Mouse (Mus musculus): ENCODE measurements around the gene Macrod2. TPM values are rescaled to one million over a fixed set of nuclear protein-coding genes. Genes with fewer than 3 reads are reported as not detected.

Macrod2 gene
- total RNA-seq, 2 experiments from 2014 or later, result 10.3 to 11.3 TPM

DNA sequence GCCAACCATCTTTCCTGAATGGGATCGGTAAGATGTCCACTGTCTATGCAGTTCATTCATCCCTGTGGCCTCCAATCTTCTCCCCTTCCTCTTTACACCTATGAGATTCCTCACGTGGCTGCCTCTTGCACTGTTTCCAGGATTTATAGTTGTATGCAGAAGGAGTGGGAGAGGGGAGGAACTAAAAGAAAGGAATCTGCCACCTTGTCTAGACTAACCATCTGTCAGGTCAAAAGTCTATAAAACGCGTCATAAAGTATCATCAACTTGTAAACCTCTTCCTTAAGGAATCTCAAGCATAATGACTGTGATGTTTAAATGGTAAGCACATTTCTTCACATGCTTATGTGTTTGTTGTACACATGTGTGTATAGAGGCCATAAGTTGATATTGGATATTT is 416.6 kb downstream of the Macrod2 start:
- no peak for DNase-seq

DNA sequence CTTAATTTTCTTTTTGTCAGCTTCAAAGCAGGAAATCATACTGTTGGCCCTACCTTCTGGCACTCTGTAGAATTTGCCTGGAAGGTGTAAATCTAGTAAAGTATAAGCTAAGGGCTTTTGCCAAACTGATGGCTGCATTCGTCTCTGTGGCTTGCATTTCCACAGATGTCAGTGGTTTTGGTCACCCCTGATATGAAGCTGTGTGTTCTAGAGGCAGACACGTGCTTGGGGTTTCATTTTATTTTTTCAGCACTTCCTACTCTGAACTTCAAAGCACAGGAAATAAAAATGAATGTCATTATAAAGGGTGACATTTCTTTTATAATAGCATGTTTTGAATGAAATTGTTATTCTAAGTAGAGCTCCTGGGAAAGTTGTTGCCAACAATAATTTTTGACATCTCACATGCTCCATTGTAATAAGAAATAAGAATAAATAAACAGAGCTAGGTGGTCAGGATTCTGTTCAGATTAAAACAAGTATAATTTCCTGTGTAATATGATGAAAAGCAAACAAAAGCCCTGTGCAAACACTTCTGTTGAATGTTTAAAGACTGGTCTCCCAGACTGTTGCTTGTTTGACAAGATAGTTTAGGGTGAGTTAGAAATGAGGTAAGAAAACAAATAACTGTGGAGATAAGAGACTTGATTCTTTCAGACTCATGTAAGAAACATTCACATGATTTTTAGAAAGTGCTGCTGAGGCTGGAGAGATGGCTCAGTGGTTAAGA is 424.4 kb downstream of the Macrod2 start:
- DNase-seq, result no peak

DNA sequence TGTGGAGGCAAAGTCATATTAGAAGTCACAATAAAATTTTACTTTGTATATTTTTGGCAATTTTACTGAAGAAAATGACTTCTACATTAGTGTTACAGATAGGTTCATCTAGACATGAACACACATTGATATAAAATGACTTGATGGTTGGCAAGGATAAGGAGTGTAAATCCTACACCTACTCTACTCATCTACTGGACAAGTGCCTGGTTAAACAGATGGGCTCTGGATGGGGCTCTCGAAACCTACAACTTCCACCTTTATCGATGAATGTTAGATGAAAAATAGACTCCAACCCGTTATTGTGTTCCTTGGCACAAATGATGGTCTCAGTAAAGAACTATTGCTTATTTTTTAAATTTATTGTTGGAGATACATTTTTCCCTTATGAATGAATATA is 427.3 kb downstream of the Macrod2 start:
- no peak for DNase-seq

DNA sequence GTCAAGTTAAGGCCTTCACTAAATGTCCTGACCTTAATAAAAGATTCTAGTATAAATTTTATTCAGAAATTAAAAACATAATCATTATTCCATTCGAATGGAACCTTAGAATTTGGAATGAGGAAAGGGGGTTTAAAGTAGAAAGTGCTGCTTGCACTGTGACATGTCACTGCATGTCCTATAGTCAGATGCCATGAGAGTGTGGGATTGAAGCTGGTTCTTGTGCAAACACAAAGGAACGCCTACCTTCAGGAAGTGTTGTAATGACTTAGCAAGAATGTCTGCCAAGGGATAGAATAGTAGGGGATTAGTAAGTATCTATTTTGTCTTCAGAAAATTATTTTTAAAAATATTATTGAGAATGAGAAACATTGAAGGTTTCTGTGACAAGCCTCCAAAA is 431.1 kb downstream of the Macrod2 start:
- DNase-seq, result no peak

DNA sequence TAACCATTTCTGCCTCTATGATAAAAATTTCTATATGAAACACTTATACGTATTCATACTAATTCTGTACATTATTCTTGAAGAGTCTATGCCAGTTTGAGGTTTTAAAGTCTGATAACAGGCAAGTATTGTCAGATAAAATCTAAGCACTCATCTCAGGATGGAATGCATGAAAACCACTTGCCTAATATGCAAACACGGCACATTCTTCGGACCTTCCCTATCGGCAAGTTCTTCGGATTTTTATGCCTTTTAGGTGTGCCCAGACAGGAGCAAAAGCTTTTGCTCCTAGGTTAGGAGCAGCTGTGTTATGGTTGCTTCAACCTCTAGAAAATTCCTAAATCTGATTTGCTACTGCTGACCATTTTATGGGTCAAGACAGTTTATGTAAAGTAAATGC is 433.8 kb downstream of the Macrod2 start:
- DNase-seq, result no peak

DNA sequence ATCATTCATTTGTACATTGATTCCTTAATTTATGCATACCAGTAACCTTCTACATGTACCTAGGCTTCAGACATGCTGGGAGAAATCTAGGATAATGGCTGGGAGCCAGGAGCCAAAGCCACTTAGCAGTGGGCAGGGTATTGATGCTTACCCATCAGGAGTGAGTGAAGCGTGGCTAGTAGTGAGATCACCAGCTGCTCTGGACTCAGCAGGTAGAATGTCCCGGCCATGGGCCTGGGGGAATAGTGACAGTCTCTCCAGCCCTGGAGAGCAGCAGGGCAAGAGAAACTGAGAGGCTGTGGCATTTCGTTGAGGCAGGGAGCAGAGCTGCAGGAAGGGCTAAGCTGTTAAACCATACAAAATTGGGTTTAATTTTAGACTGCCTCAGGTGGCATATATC is 435.0 kb downstream of the Macrod2 start:
- no peak for DNase-seq

DNA sequence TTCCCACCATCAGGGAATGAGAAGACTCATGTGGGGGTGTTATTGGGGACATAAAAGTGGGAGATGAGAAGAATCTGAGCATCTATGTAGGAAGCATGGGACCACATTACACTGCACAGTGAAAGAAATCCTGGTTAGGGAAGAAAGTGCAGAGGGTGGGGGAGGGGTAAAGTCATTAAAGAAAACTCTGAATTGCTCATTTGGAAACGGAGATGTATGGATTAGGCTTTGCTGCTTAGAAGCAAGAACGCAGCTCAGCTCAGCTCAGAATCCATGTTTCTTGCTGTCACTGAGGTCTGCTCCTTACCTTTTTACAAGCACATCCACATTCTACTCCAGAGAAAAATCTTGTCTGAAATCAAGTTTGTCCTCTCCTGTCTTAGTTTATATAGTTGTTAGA is 444.3 kb downstream of the Macrod2 start:
- no peak for DNase-seq

DNA sequence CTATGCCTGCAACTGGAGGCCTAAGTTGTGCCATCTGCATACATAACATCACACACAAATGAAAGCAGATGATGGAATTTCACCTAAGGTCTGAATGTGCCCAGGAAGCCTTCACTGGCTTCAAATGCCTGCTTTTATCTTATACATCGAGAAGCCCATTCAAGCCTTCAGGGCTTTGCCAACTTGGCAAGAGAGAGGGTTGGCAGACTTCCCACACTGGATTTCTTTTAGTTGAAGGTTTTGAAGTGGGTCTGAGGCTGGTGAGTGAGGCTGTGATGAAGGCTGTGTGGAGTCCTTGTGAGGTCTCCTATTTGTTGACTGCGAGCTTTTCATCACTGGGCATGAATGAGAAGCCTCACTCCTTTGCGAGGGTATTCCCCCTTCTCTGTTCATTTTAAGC is 444.8 kb downstream of the Macrod2 start:
- peak; percentile 80 for DNase-seq

DNA sequence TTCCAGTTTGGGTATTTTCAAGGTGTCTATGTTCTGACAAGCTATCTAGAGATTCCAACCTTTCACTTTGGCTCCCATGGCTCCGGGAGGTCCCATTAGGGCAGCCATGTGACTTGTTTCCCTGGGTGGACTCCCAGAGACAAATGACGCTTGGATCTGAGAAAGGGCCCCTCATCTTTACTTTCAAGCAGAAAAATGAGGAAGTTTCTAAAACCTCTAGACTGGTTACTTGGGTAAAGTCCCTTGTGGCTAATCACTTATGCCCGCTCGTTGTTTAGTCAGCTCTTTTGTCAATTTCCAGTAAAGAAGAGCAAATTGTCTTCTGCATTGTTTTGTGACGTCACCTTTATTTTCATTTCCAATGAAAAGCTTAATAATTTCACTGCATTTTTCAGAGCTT is 448.9 kb downstream of the Macrod2 start:
- DNase-seq, result no peak

DNA sequence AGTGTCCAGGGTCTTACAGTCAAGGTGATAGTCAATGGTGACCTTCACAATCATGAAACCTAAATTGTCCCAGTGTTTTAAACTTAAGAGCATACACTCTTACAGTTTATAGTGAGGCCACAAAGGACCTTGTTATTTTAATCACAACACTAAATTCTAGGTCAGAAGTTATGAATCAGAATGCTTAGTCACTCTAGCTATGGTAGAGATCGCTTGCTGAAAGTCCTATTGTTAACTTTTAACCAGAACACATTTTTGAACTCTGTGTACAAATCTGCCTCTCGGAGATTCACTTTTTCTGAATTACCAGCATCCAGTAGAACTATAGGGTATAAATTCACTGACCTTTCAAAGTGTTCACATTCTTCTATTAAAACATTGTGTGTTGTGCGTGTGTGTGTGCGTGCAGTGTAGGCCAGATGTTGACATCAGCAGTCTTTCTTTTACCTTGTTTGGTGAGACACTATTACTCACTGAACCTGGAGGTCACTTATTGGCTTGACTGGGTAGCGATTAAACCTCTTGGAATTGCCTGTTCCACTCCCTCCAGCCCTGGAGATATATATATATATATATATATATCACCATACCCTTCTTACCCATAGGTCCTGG is 452.8 kb downstream of the Macrod2 start:
- DNase-seq, result no peak

DNA sequence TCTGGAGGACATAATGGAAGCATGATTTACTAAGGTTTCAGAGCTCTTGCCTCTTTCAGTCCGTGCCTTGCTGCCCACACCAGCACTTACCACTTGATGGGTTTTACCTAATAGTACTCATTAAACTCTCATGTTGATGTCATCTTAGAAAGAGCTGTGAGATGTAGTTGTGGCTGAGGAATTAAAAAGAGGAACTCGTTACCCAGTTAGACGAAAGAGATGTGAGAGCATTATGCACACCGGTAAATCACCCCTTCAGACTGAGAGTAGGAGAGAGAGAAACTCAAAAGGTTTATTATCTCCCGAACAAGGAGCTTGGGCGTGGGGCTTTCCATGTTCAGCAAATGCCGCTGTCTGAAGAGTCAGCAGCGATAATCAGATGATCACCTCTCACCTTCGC is 458.4 kb downstream of the Macrod2 start:
- no peak for DNase-seq

DNA sequence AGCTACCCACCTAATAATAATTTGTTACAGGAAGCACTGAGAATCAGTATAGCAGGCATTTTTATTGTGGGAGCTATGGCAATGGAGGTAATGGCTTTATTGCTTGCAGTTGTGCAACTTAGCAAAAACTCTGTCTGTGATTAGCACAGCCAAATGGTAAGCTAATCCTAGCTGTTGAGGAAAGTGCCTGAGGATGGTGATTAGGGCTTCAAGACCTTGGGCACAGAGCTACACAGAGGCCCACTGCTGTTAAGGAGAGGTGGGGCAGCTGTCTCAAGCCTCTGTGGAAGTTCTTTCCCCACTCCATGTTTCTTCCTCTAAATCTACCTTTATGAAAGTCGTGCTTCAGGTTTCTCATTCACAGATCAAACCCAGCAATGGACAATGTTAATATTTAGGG is 466.2 kb downstream of the Macrod2 start:
- DNase-seq, result no peak

DNA sequence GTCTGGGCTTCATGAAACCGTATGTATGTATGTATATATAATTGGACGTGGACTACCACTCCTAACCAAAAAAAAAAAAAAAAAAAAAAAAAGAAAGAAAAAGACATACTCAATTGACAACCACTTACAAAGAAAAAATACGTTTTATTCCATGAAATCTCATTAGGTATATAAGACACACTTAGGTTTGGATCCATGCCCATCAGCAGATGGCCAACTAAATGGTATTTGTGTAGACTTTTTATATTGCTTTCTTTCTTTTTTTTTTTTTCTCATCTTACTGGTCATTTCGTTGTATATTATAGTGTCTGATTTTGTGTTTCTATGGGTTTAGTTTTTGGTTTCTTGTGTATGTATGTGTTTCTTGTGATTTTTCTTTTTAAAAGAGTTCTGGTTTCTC is 467.6 kb downstream of the Macrod2 start:
- no peak for DNase-seq

DNA sequence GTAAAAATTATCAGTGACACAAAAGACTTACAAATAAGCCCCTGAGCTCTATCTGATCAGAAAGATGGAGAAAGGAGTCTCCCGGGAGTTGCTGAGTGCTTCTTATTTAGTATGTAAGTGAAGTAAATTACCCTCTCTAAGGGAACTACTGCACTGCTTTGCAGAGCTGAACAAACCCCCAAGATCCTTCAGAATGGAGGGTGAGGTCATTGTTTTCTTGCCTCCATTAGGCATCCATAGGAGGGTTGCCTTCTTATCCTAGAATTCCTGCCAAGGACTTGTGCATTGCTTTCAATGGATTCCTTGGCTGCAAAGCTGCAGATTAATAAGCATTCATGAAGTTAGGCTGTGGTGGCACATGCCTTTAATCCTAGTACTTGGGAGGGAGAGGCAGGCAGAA is 470.5 kb downstream of the Macrod2 start:
- no peak for DNase-seq

DNA sequence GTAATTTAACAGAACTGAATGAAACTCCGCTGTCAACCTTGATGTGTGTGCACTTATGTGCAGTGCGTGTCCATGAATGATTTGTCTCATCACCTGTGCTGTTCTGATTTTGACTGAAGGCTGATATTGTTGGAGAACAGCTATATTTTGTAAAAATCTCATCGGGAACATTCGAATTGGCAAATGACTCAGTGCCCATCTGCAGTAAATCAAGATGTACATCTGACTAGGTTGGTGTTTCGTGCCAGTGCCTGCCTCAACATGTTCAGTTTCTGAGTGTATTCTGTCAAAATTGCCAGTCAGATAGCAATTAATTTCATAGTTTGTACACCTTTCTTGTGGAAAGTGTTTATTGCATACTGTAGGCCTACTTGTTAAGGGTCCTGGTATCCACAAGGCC is 472.0 kb downstream of the Macrod2 start:
- DNase-seq, result no peak

DNA sequence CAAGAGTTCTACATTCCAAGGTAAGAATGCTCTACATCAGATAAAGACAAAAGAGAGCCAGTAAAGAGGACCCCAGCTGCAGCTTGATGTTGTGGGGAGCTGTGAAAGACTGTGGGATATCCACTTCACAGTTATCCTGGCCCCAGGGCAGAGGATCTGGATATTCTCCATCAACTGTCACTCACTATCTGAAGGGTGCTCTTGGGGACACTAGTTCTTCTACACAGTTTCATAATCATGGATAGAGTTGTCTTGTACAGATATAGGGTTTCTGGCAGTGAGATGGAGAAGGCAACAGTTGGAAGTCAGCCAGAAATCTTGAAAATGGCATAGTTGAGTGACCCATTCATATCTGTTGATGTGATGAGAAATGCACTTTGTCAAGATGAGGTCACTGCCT is 490.1 kb downstream of the Macrod2 start:
- DNase-seq, result no peak

DNA sequence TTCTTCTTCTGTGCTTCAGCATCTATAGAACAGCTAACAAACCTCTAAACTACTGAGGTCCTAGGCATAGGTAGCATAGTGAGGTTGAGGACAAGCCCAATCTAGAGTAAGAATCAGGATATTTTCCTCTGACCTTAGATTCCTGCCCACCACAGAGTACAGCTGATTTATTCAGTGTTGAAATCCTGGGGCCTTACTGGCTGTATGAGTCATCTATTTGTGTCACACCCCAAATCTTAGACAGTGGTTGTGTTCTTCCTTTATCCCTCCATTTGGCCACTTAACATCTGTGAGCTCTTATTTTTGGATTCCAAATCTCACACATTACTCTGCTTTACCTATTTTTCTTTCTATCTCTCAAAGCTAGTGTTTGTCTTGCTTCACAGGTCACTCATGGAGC is 495.6 kb downstream of the Macrod2 start:
- DNase-seq, result no peak

DNA sequence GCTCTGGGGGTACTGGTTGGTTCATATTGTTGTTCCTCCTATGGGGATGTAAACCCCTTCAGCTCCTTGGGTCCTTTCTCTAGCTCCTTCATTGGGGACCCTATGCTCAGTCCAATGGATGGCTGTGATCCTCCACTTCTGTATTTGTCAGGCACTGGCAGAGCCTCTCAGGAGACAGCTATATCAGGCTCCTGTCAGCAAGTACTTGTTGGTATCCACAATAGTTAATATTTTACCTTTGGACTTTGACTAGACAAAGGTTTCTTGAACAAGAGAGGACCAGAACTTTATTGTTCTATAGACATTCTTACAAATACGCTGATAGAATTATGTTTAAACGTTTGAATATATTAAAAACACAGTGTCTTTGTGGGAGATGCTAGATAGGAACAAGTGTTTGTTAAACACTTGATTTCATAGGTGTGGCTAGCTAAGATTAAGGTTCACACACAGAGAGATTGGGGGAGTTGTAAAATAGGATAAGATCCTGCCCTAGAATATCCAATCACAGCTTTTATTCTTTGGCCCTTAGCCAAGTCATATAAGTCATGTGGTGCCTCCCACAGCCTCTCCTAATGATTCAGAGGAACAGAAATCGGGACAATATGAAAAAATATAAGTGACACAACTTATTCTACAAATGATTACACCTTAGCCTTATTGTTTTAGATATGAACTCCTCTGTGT is 501.4 kb downstream of the Macrod2 start:
- DNase-seq, result no peak

DNA sequence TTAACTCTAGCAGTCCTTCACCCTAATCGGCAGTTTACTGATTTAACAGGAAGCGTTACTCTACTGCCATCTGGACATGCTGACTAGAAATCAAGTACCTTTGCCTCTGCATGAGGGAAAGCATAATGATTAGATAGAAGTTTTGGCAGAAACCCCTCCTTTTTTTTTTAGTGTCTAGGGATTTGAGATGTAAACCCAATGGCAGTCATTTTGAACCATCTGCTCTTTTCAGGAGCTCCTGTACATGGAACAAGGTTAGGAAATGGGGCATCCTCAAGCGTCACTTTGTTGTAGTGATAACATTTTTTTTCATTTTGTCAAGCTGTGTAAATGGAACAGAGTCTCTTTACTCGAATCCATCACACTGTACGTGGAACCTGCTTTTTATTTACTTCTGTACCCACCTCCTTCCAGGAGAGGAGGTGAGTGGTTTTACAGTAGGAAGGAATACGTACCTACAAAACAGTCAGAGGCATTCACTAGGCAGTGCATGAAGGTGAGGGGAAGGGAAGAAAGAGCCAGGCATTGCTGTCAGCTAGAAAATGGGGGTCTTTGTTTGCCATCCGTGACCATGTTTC is 503.4 kb downstream of the Macrod2 start:
- no peak for DNase-seq

DNA sequence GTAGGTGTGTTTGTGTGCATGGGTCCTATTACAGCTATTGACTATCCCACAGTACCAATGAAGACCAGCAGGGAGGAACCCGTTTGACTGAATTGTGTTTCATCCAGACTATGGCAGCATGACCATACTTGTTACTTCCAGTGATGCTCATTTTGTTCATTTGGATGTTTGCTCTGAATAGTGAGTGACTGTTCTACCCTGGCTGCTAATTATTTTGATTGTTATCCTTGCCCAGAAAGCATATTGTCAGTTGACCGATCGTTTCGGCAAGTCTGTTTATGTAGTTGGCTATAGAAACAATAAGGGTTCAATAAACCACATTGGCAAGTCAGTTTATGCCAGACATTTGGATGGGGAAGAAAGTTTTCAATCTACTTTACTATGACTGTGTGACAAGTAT is 510.2 kb downstream of the Macrod2 start:
- DNase-seq, result no peak

DNA sequence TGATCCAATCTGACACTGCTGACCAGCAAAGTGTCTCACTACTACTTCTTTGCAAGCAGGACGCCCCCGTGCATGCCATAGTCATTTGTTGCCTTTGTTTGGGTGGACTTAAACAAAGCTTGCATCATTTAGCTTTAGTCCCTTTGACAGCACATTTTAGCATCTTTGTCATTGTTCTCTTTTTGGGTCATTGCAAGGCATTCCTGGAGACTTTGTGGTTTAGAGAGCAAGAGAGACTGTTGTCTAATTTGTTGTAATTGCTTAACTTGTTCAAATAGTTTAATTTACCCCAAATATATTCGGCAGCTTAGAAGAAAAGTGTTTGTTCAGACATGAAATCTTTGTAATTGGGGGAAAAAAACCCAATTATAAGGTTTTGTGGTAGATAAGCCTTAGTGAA is 511.0 kb downstream of the Macrod2 start:
- DNase-seq, result no peak

DNA sequence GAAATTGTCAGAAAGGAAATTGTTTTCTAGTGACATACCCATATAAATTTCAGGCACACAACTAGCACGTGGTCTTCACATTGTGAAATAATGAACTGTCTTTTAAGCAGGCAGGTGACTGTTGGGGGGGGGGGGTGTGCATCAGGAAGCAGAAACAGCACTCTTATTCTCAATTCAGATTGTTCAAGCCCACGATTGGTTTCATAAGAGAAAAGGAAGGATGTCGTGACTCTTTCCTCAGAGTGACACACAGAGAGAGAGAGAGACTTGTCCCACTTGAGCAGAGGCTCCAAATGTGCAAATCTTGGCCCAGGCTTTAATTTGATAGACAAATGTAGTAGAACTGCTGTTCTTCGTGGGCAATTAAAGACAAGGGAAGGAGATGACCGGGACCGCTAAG is 516.4 kb downstream of the Macrod2 start:
- no peak for DNase-seq

DNA sequence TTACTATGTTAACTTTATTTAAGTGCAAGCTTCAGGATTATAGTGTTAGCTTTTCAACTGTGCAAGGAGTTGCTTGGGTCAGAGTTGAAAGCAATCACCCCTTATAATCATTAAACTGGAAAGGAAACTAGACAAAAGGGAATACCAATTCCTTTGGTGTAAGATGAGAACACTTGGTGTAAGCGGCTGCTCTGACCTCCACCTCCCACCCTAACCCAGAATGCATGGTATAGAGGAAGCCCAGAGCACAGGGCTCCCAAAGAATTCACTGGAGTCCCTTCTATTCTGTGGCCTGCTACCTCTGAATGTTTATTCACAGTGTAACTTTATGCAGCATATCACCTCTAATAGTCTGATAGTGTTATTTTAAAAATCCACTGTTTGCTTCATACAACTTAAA is 517.1 kb downstream of the Macrod2 start:
- DNase-seq, result no peak

DNA sequence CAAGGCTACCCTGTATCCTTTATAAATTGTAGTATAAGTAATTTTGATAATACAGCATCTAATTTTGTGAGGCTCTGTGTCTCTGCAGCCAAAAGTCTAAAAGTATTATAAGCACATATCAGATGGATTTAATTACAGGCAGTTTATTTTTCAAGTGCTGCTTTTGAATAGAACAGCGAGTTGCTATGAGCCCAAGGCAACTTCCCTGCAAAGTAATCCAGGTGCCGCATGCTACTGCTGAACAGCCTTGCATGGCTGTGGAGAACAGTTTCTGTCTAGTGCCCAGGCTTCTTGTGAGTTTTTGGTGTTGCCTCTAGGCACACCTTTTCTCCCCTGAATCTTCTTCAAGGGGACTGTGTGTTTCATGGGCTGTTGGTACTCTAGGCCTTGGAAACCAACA is 517.8 kb downstream of the Macrod2 start:
- DNase-seq, result no peak
